Mouse (Mus musculus) CH12.LX (cell line): ENCODE data around the gene Nepro. TPM values are rescaled to one million over a fixed set of nuclear protein-coding genes. Genes with fewer than 3 reads are reported as not detected.

Experiments
- DNase-seq: peaks from one replicate; pipeline ENCODE4 v3.0.0-alpha.2; 2013; ENCODE audit errors: extremely low read depth
- H3K27ac ChIP-seq: 2 replicates; pipeline ENCODE4 v1.5.1; 2012; ENCODE audit warnings: low read depth, mild to moderate bottlenecking, control low read depth, moderate library complexity; ENCODE audit not compliant: insufficient read depth
- H3K27me3 ChIP-seq: replicated peaks from 2 replicates; pipeline ENCODE3; 2012; ENCODE audit warnings: inconsistent platforms
- H3K36me3 ChIP-seq, 2 experiments: replicated peaks in 1 of 2; 2 replicates each; pipeline versions ENCODE3 to v1.6.1; 2012; ENCODE audit warnings: inconsistent platforms in 1 of 2, low read length in 1 of 2, mild to moderate bottlenecking in 1 of 2, mixed read lengths in 1 of 2, moderate library complexity in 1 of 2; ENCODE audit not compliant: control insufficient read depth in 1 of 2, insufficient read depth in 1 of 2
- H3K4me1 ChIP-seq, 2 experiments: 2 replicates each; pipeline ENCODE4 v1.6.1; 2012; ENCODE audit warnings: inconsistent platforms in 1 of 2, moderate library complexity in 1 of 2; ENCODE audit not compliant: insufficient read depth in 2 of 2, control insufficient read depth in 1 of 2
- H3K4me2 ChIP-seq: 2 replicates; pipeline ENCODE4 v1.6.1; 2012; ENCODE audit warnings: low read depth, mild to moderate bottlenecking, control low read depth; ENCODE audit not compliant: poor library complexity, insufficient read depth, severe bottlenecking
- H3K4me3 ChIP-seq, 3 experiments: fragments of 150-350 bp in 1 of 3; sonication (generic) in 1 of 3; replicated peaks in 1 of 3; 2 replicates each; pipeline versions ENCODE3 to v1.5.1; 2011 to 2012; ENCODE audit warnings: low read depth in 2 of 3, low read length in 2 of 3, mild to moderate bottlenecking in 2 of 3, moderate library complexity in 2 of 3, control low read depth in 1 of 3, improper control_type of control experiment in 1 of 3, inconsistent platforms in 1 of 3, mixed read lengths in 1 of 3; ENCODE audit not compliant: poor library complexity in 1 of 3
- H3K79me2 ChIP-seq: replicated peaks from 2 replicates; pipeline ENCODE4 v1.6.1; 2012; ENCODE audit warnings: mild to moderate bottlenecking, moderate library complexity; ENCODE audit not compliant: control insufficient read depth, poor library complexity, insufficient read depth, severe bottlenecking; ENCODE audit errors: extremely low read depth
- H3K9ac ChIP-seq: 2 replicates; pipeline ENCODE4 v1.6.1; 2012; ENCODE audit warnings: low read depth, mild to moderate bottlenecking, control low read depth, moderate library complexity; ENCODE audit not compliant: insufficient read depth
- H3K9me3 ChIP-seq: replicated peaks from 2 replicates; pipeline ENCODE3; 2012; ENCODE audit warnings: low read length, inconsistent platforms, mixed read lengths
- CTCF ChIP-seq, 2 experiments: IDR thresholded peaks in 1 of 2; conservative IDR thresholded peaks in 1 of 2; 2 replicates each; pipeline ENCODE4 v1.5.1; 2011 to 2012; ENCODE audit warnings: low read depth in 2 of 2, low read length in 2 of 2, improper control_type of control experiment in 1 of 2, inconsistent platforms in 1 of 2, mild to moderate bottlenecking in 1 of 2, moderate library complexity in 1 of 2
- JUN ChIP-seq: IDR thresholded peaks from 2 replicates; pipeline ENCODE4 v1.6.1; 2011; ENCODE audit warnings: low read depth, mild to moderate bottlenecking, low read length, improper control_type of control experiment, moderate library complexity; ENCODE audit not compliant: insufficient read depth
- KAT2A ChIP-seq: IDR thresholded peaks from 2 replicates; pipeline ENCODE4 v1.6.1; 2012; ENCODE audit warnings: low read length, improper control_type of control experiment, inconsistent platforms; ENCODE audit not compliant: insufficient replicate concordance
- MAFK ChIP-seq: IDR thresholded peaks from 2 replicates; pipeline ENCODE4 v1.6.1; 2011; ENCODE audit warnings: low read length, improper control_type of control experiment; ENCODE audit not compliant: insufficient replicate concordance
- MAZ ChIP-seq: IDR thresholded peaks from 2 replicates; pipeline ENCODE4 v1.6.1; 2012; ENCODE audit warnings: low read depth, mild to moderate bottlenecking, inconsistent platforms, low read length, improper control_type of control experiment, moderate library complexity
- MEF2A ChIP-seq: IDR thresholded peaks from 2 replicates; pipeline ENCODE4 v1.6.1; 2014; ENCODE audit warnings: low read depth, mild to moderate bottlenecking, inconsistent platforms, low read length, improper control_type of control experiment, borderline replicate concordance
- MXI1 ChIP-seq: IDR thresholded peaks from 2 replicates; pipeline ENCODE4 v1.6.1; 2011; ENCODE audit warnings: mild to moderate bottlenecking, low read depth, low read length, improper control_type of control experiment
- MYC ChIP-seq: IDR thresholded peaks from 2 replicates; pipeline ENCODE4 v1.6.1; 2011; ENCODE audit warnings: low read depth, mild to moderate bottlenecking, improper control_type of control experiment, low read length
- POLR2A ChIP-seq: IDR thresholded peaks from 2 replicates; pipeline ENCODE4 v1.6.1; 2011; ENCODE audit warnings: low read depth, mild to moderate bottlenecking, improper control_type of control experiment, low read length
- RAD21 ChIP-seq: IDR thresholded peaks from 2 replicates; pipeline ENCODE4 v1.6.1; 2011; ENCODE audit warnings: low read depth, mild to moderate bottlenecking, low read length, improper control_type of control experiment, moderate library complexity
- RCOR1 ChIP-seq: conservative IDR thresholded peaks from 2 replicates; pipeline ENCODE4 v1.6.1; 2012; ENCODE audit warnings: low read depth, mild to moderate bottlenecking, inconsistent platforms, low read length, improper control_type of control experiment
- SIN3A ChIP-seq: IDR thresholded peaks from 2 replicates; pipeline ENCODE4 v1.6.1; 2012; ENCODE audit warnings: low read length, improper control_type of control experiment, inconsistent platforms
- SMC3 ChIP-seq: IDR thresholded peaks from 2 replicates; pipeline ENCODE4 v1.6.1; 2011; ENCODE audit warnings: low read depth, low read length, improper control_type of control experiment
- TBP ChIP-seq: conservative IDR thresholded peaks from 2 replicates; pipeline ENCODE4 v1.6.1; 2011; ENCODE audit warnings: low read depth, low read length, improper control_type of control experiment
- ZC3H11A ChIP-seq: IDR thresholded peaks from 2 replicates; pipeline ENCODE4 v1.6.1; 2012; ENCODE audit warnings: low read depth, mild to moderate bottlenecking, inconsistent platforms, low read length, improper control_type of control experiment
- ZKSCAN1 ChIP-seq: IDR thresholded peaks from 2 replicates; pipeline ENCODE4 v1.6.1; 2012; ENCODE audit warnings: low read depth, inconsistent platforms, low read length, improper control_type of control experiment, borderline replicate concordance
- dilution Hi-C: fragments of 300-500 bp; cut with MboI; formaldehyde crosslinking; loops from 2 replicates; pipeline ENCODE4 v1.14.3; 2020; ENCODE audit warnings: low sequenced_read_pairs; ENCODE audit not compliant: extremely low pct_unique_long_range_greater_than_20kb, extremely low pct_ligation_motif_present
- in situ Hi-C: fragments of 300-500 bp; cut with MboI; formaldehyde crosslinking; loops from 3 replicates; pipeline ENCODE4 v1.14.3; 2019; ENCODE audit warnings: low sequenced_read_pairs, low pct_ligation_motif_present, low pct_unique_long_range_greater_than_20kb, mixed read lengths
- polyA plus RNA-seq: library from polyadenylated mRNA; unstranded; fragments of >175 nt; gene quantifications from 2 replicates; pipeline ENCODE4 v1.2.1, GENCODE M21; 2012; ENCODE audit warnings: low read depth; ENCODE audit not compliant: insufficient read length
- total RNA-seq, 2 experiments: library from RNA; depleted of rRNA; stranded (reverse); fragments of 300-350 nt in 1 of 2; fragments of >200 nt in 1 of 2; gene quantifications; 2 replicates each; pipeline ENCODE4 v1.2.3; 2012 to 2014

The Nepro gene
- total and polyA plus RNA-seq, 3 experiments = 14.0 to 35.4 (median 34.5) TPM

DNA sequence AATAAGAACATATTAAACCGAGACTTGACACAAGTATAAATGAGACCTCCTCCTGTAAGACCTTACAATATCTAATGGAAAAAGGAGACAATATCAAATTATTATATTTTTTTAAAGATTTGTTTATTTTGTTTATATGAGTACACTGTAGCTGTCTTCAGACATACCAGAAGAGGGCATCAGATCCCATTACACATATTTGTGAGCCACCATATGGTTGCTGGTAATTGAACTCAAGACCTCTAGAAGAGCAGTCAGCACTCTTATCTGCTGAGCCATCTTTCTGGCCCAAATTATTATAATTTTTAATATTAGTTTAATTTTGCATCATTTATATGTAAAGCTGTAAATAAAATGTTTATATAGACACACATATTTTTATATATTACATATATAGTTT, 18.7 kb downstream of the Nepro start:
- dilution Hi-C loops = no loop called here
- in situ Hi-C loops = no loop called here
- DNase-seq = no peak

DNA sequence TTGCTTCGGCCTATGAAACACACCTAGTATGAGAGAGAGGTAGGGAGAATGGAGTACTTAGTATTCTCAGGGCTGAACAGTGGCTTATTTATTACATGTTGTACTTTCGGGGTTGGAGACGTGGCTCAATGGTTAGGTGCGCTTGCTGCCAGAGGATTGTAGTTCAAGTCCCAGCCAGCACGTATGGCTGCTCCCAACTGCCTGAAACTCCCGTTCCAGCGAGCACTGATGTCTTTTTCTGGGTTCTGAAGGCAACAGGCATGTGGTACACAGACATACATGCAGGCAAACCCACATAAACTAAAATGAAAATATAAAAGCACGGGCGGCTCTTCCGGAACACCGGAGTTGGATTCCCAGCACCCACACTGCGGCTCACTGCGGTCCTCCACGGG, 21.4 kb downstream of the Nepro start:
- peak overlapping the region; percentile 62 for H3K27ac ChIP-seq
- peaks cover 4% of the 10 kb centered on the region for H3K79me2 ChIP-seq
- in situ Hi-C loops (no loop called here), dilution Hi-C loops (no loop called here)
- H3K4me3 ChIP-seq = peak overlapping the region; percentile 77 to 95 (median 85)
- no peak for TF ChIP-seq MXI1
- no peak for TF ChIP-seq MEF2A
- no peak for TF ChIP-seq ZC3H11A
- TF ChIP-seq POLR2A = no peak
- no peak for TF ChIP-seq MYC
- TF ChIP-seq SIN3A = no peak
- TF ChIP-seq ZKSCAN1 = no peak
- no peak for TF ChIP-seq JUN
- no peak for TF ChIP-seq SMC3
- TF ChIP-seq RCOR1 = no peak
- TF ChIP-seq MAZ = no peak
- no peaks in the 10 kb centered on the region for H3K27me3 ChIP-seq
- H3K4me2 ChIP-seq = peak overlapping the region; percentile 78; the same call in 1 of the 2 replicates
- peaks cover 2 to 20% of the 10 kb centered on the region in 2 experiments for H3K4me1 ChIP-seq
- peak overlapping the region; percentile 86 for H3K9ac ChIP-seq
- peaks cover 10 to 21% of the 10 kb centered on the region in 2 experiments for H3K36me3 ChIP-seq
- DNase-seq = no peak
- H3K9me3 ChIP-seq = no peaks in the 10 kb centered on the region

More for the DNA sequence above, 18.7 kb downstream of the Nepro start:
- no peak for TF ChIP-seq MAFK
- peak in 1 of 2 experiments; percentile 59; a peak in 2 of 4 replicates for TF ChIP-seq CTCF (conservative IDR thresholded peaks at IDR 0.05 in 1 of 2, IDR thresholded peaks at IDR 0.05 in 1 of 2; ENCODE audit: low read depth in 2 of 2, low read length in 2 of 2)
- TF ChIP-seq ZKSCAN1 = no peak
- no peak for TF ChIP-seq TBP
- peak; percentile 70; the same call in 1 of the 2 replicates for TF ChIP-seq MYC
- TF ChIP-seq RAD21 = peak; percentile 52
- no peak for TF ChIP-seq KAT2A
- peak; percentile 44; the same call in 1 of the 2 replicates for TF ChIP-seq SMC3
- TF ChIP-seq MEF2A = no peak
- no peak for TF ChIP-seq MXI1
- TF ChIP-seq, all 38 proteins: peak for 4
- Histone ChIP-seq H3K27me3 (no peaks in the 10 kb centered on the region), H3K79me2 (peaks cover 4% of the 10 kb centered on the region), H3K36me3 (peaks cover 25 to 44% of the 10 kb centered on the region in 2 experiments), H3K4me3 (no peak overlapping the region), H3K27ac (no peak overlapping the region), H3K4me1 (peaks cover 2 to 20% of the 10 kb centered on the region in 2 experiments), H3K9me3 (no peaks in the 10 kb centered on the region), H3K4me2 (no peak overlapping the region), H3K9ac (no peak overlapping the region)
